Mouse (Mus musculus): Measurements from ENCODE around the gene Atn1. TPM values are rescaled to one million over a fixed set of nuclear protein-coding genes. Genes with fewer than 3 reads are reported as not detected.
A peak's percentile ranks its signal among the peaks of the same experiment; 100 is the strongest.

Gene Atn1
- total and polyA plus RNA-seq, 2 experiments from 2014 or later = 30.4 to 30.7 TPM

DNA sequence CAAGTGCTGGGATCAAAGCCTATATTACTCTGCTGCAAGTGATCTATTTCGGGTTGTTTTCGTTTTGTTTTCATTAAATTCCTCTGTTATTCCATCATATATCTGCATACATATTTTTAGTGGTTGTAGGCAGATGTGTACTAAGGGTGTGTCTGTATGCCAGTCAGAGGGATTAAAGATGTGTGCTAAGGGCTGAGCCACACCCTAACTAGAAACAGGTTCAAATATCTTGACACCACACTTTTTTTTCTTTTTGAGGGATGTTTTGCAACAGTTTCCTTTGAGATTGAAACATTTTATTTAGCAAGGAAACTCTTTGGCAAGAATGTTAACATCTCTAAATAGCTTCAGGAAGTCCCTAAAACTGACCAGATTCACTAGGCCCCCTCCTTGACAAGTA lies 39.9 kb upstream of the Atn1 start:
- no peaks in the 10 kb centered on the region for H3K4me1 ChIP-seq (ENCODE audit: insufficient read depth, low read length)
- DNase-seq (ENCODE audit: low spot score) (no peak), ATAC-seq (ENCODE audit: low FRiP score) (no peak)
- H3K4me3 ChIP-seq (ENCODE audit: low read depth, low read length) = no peak overlapping the region
- H3K9ac ChIP-seq (replicated peaks; ENCODE audit: low read length, poor library complexity, severe bottlenecking) = no peak overlapping the region
- no peak overlapping the region for H3K27ac ChIP-seq (ENCODE audit: low read depth, low read length)
- no peaks in the 10 kb centered on the region for H3K36me3 ChIP-seq (ENCODE audit: insufficient read depth, low read length)
- WGBS = 86% methylated on average over 2 of the region's 2 CpGs
- H3K4me2 ChIP-seq (ENCODE audit: low read depth, low read length, poor library complexity, severe bottlenecking) = no peak overlapping the region
- no peaks in the 10 kb centered on the region for H3K9me3 ChIP-seq (ENCODE audit: low read length)
- TF ChIP-seq CTCF (IDR thresholded peaks at IDR 0.05) = no peak
- no peaks in the 10 kb centered on the region for H3K27me3 ChIP-seq (ENCODE audit: insufficient read depth, low read length)

DNA sequence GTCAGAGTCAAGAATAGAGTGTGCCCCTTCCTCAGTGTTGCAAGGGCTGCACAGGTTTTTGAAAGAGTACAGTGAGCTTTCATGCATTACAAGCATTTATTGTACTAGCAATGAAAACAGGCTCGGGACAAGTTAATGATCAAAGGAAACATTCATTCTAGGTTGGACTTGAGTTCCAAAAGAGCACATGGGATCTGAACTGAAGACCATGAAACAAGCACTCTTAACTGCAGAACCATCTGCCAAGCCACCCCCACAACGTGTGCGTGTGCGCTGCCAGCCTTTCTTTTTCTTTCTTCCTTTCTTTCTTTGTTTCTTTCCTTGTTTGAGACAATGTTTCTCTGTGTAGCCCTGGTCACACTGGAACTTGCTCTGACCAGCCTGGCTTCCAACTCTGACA lies 39.5 kb upstream of the Atn1 start:
- Histone ChIP-seq H3K4me2 (ENCODE audit: low read depth, low read length, poor library complexity, severe bottlenecking) (no peak overlapping the region), H3K9me3 (ENCODE audit: low read length) (no peaks in the 10 kb centered on the region), H3K36me3 (ENCODE audit: insufficient read depth, low read length) (no peaks in the 10 kb centered on the region), H3K4me3 (ENCODE audit: low read depth, low read length) (no peak overlapping the region), H3K27ac (ENCODE audit: low read depth, low read length) (no peak overlapping the region), H3K4me1 (ENCODE audit: insufficient read depth, low read length) (no peaks in the 10 kb centered on the region), H3K9ac (replicated peaks; ENCODE audit: low read length, poor library complexity, severe bottlenecking) (no peak overlapping the region), H3K27me3 (ENCODE audit: insufficient read depth, low read length) (no peaks in the 10 kb centered on the region)
- DNase-seq (ENCODE audit: low spot score) (no peak), ATAC-seq (ENCODE audit: low FRiP score) (no peak)
- no peak for TF ChIP-seq CTCF (IDR thresholded peaks at IDR 0.05)
- 70% methylated on average over 4 of the region's 4 CpGs for WGBS

- Histone ChIP-seq H3K27me3 (ENCODE audit: insufficient read depth, low read length) (no peaks in the 10 kb centered on the region), H3K4me1 (ENCODE audit: insufficient read depth, low read length) (no peaks in the 10 kb centered on the region), H3K9ac (replicated peaks; ENCODE audit: low read length, poor library complexity, severe bottlenecking) (no peak overlapping the region), H3K9me3 (ENCODE audit: low read length) (no peaks in the 10 kb centered on the region), H3K27ac (ENCODE audit: low read depth, low read length) (no peak overlapping the region), H3K4me2 (ENCODE audit: low read depth, low read length, poor library complexity, severe bottlenecking) (no peak overlapping the region), H3K36me3 (ENCODE audit: insufficient read depth, low read length) (no peaks in the 10 kb centered on the region), H3K4me3 (ENCODE audit: low read depth, low read length) (no peak overlapping the region)
- no peak for ATAC-seq (ENCODE audit: low FRiP score)
- DNase-seq (ENCODE audit: low spot score) = no peak
- TF ChIP-seq CTCF (IDR thresholded peaks at IDR 0.05) = no peak
- WGBS = 80% methylated on average over 3 of the region's 3 CpGs
These were observed 35.6 kb upstream of the Atn1 start for GRCm38 (mm10) chr6:124791911-124792310.

GRCm38 (mm10) chr6:124790121-124790520 lies 33.8 kb upstream of the Atn1 start:
- ATAC-seq (ENCODE audit: low FRiP score) (no peak), DNase-seq (ENCODE audit: low spot score) (no peak)
- Histone ChIP-seq H3K4me1 (ENCODE audit: insufficient read depth, low read length) (no peaks in the 10 kb centered on the region), H3K4me3 (ENCODE audit: low read depth, low read length) (no peak overlapping the region), H3K36me3 (ENCODE audit: insufficient read depth, low read length) (no peaks in the 10 kb centered on the region), H3K4me2 (ENCODE audit: low read depth, low read length, poor library complexity, severe bottlenecking) (no peak overlapping the region), H3K9ac (replicated peaks; ENCODE audit: low read length, poor library complexity, severe bottlenecking) (no peak overlapping the region), H3K27me3 (ENCODE audit: insufficient read depth, low read length) (no peaks in the 10 kb centered on the region), H3K27ac (ENCODE audit: low read depth, low read length) (no peak overlapping the region), H3K9me3 (ENCODE audit: low read length) (no peaks in the 10 kb centered on the region)
- no peak for TF ChIP-seq CTCF (IDR thresholded peaks at IDR 0.05)
- 71% methylated on average over 4 of the region's 4 CpGs for WGBS

- no peak overlapping the region for H3K9ac ChIP-seq (replicated peaks; ENCODE audit: low read length, poor library complexity, severe bottlenecking)
- no peak overlapping the region for H3K27ac ChIP-seq (ENCODE audit: low read depth, low read length)
- no peak for TF ChIP-seq CTCF (IDR thresholded peaks at IDR 0.05)
- H3K4me1 ChIP-seq (ENCODE audit: insufficient read depth, low read length) = no peaks in the 10 kb centered on the region
- no peaks in the 10 kb centered on the region for H3K36me3 ChIP-seq (ENCODE audit: insufficient read depth, low read length)
- DNase-seq (ENCODE audit: low spot score) (peak; percentile 67), ATAC-seq (ENCODE audit: low FRiP score) (no peak)
- 73% methylated on average over 4 of the region's 4 CpGs for WGBS
- no peak overlapping the region for H3K4me3 ChIP-seq (ENCODE audit: low read depth, low read length)
- H3K9me3 ChIP-seq (ENCODE audit: low read length) = no peaks in the 10 kb centered on the region
- no peaks in the 10 kb centered on the region for H3K27me3 ChIP-seq (ENCODE audit: insufficient read depth, low read length)
- H3K4me2 ChIP-seq (ENCODE audit: low read depth, low read length, poor library complexity, severe bottlenecking) = no peak overlapping the region
These were observed 33.2 kb upstream of the Atn1 start for GRCm38 (mm10) chr6:124789519-124789918.

DNA sequence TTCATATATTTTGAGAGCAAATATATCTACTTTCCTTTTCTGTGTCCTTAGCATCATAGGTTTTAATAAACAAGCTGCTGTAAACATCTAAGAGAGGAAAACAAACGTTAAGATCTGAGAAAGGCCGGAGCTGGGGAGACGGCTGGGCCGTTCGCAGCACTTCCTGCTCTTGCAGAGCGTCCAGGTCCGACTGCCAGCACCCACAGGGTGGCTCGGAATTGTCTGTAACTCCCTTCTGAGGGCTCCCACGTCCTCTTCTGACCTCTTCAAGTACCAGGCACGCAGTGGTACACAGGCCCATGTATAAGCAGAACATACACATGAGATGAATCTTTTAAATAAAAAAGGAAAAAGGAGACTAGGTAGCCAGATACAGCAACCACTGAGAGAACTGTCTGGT lies 31.4 kb upstream of the Atn1 start:
- H3K36me3 ChIP-seq (ENCODE audit: insufficient read depth, low read length) = no peaks in the 10 kb centered on the region
- TF ChIP-seq CTCF (IDR thresholded peaks at IDR 0.05) = no peak
- no peak overlapping the region for H3K4me3 ChIP-seq (ENCODE audit: low read depth, low read length)
- no peak overlapping the region for H3K4me2 ChIP-seq (ENCODE audit: low read depth, low read length, poor library complexity, severe bottlenecking)
- no peak for DNase-seq (ENCODE audit: low spot score)
- ATAC-seq (ENCODE audit: low FRiP score) = no peak
- no peaks in the 10 kb centered on the region for H3K27me3 ChIP-seq (ENCODE audit: insufficient read depth, low read length)
- no peak overlapping the region for H3K27ac ChIP-seq (ENCODE audit: low read depth, low read length)
- no peaks in the 10 kb centered on the region for H3K4me1 ChIP-seq (ENCODE audit: insufficient read depth, low read length)
- no peaks in the 10 kb centered on the region for H3K9me3 ChIP-seq (ENCODE audit: low read length)
- H3K9ac ChIP-seq (replicated peaks; ENCODE audit: low read length, poor library complexity, severe bottlenecking) = no peak overlapping the region
- WGBS = 83% methylated on average over 10 of the region's 10 CpGs

All from midbrain, postnatal 0 days (tissue).